Mouse (Mus musculus) inflammation-experienced regulatory T-cells, adult 6 months (primary cell): ENCODE measurements around the gene Scgb1b10. TPM values are rescaled to one million over a fixed set of nuclear protein-coding genes. Genes with fewer than 3 reads are reported as not detected.
"Not testable (repeated sequence)": the region's sequence is repeated elsewhere in the genome, so short reads cannot be mapped to it uniquely, and the experiment has no call there.

Source experiments
- ATAC-seq: one replicate; pipeline ENCODE4 v1.8.0; 2017
- polyA plus RNA-seq, 3 experiments: library from polyadenylated mRNA; unstranded; fragments of 100-300 nt; shearing (Covaris generic); gene quantifications; one replicate each; pipeline ENCODE4 v1.2.1; 2017

The Scgb1b10 gene
- polyA plus RNA-seq = not detected

DNA sequence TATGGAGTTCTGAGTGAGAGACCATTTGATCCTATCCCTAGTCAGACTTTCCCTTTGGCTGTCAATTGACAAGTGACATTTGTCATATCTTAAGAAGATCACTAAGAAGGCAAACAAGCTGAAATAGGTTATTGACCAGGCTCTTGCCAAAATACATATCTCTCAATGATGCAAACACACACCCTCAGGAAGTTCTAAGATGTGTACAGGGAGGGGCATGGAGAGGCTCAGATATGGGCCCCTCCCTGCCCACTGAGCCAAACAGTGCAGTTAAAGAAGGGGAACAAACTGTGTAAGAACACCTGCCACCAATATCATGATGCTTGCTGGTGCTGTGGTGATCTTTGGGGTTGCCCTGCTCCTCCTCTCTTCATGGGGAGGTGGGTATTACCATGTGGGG, at the start of gene Scgb1b10:
TSS of gene Scgb1b10 (plus strand) at position 301 of the 400 bp plus-strand sequence.
- not testable (repeated sequence) for ATAC-seq

Other genes with a start within 250 kb of the Scgb1b10 start
- not detected for gene Scgb2b11, start 110.3 kb downstream of the Scgb1b10 start, polyA plus RNA-seq
- gene Scgb1b11, start 122.0 kb downstream of the Scgb1b10 start, polyA plus RNA-seq = not detected
- gene Scgb2b12, start 226.4 kb downstream of the Scgb1b10 start, polyA plus RNA-seq = not detected
- gene Scgb1b12, start 233.3 kb downstream of the Scgb1b10 start, polyA plus RNA-seq = not detected